Mouse (Mus musculus): ENCODE measurements around the gene Slu7. TPM values are rescaled to one million over a fixed set of nuclear protein-coding genes. Genes with fewer than 3 reads are reported as not detected.

Slu7 gene
- total RNA-seq, 2 experiments from 2014 or later = 36.4 to 38.6 TPM

GRCm38 (mm10) chr11:43484652-43485051 lies 51.1 kb downstream of the Slu7 start:
- no peak for DNase-seq

GRCm38 (mm10) chr11:43485855-43486254 lies 52.3 kb downstream of the Slu7 start:
- no peak for DNase-seq

- peak; percentile 89 for DNase-seq
Measured at GRCm38 (mm10) chr11:43492663-43493062, 59.1 kb downstream of the Slu7 start.

- peak; percentile 80 for DNase-seq
Measured at GRCm38 (mm10) chr11:43493815-43494409, 60.4 kb downstream of the Slu7 start.

- no peak for DNase-seq
Measured at GRCm38 (mm10) chr11:43495037-43495436, 61.5 kb downstream of the Slu7 start.

GRCm38 (mm10) chr11:43495532-43495931 lies 62.0 kb downstream of the Slu7 start:
- peak; percentile 90 for DNase-seq

Other genes starting within 250 kb of the Slu7 start
- gene Pttg1, start 7.5 kb upstream of the Slu7 start, total RNA-seq (2021) = 10 to 100 TPM; 44.3 to 48.8 TPM
- 10 to 100 TPM; 11.7 to 12.1 TPM for gene C1qtnf2, start 40.5 kb downstream of the Slu7 start, total RNA-seq (2021)
- 1 to 10 TPM; 8.4 to 9.9 TPM for gene Ccnjl, start 95.0 kb downstream of the Slu7 start, total RNA-seq (2021)
- gene 4933415A04Rik, start 153.3 kb downstream of the Slu7 start, total RNA-seq (2021) = 1 to 10 TPM; 1.8 TPM
- not detected for gene Fabp6, start 167.8 kb downstream of the Slu7 start, total RNA-seq (2021)
- 10 to 100 TPM; 33.2 to 42.0 TPM for gene Pwwp2a, start 248.3 kb downstream of the Slu7 start, total RNA-seq (2021)